Mouse (Mus musculus) forebrain, embryonic 13.5 days (tissue): ENCODE data around the gene Mapk9. TPM values are rescaled to one million over a fixed set of nuclear protein-coding genes. Genes with fewer than 3 reads are reported as not detected.

Source experiments
- ATAC-seq: fragments of 200-750 bp; cut with Nextera tagmentation; 2 replicates; pipeline ENCODE4 v1.8.0; 2017
- H3K27ac ChIP-seq: fragments of 300-500 bp; sonication (generic); 2 replicates; pipeline ENCODE4 v1.5.1; 2015; ENCODE audit warnings: inconsistent platforms, mild to moderate bottlenecking, moderate library complexity
- H3K27me3 ChIP-seq: fragments of 300-500 bp; sonication (generic); 2 replicates; pipeline ENCODE4 v1.6.1; 2015; ENCODE audit warnings: mild to moderate bottlenecking, inconsistent platforms
- H3K36me3 ChIP-seq: fragments of 300-500 bp; sonication (generic); 2 replicates; pipeline ENCODE4 v1.6.1; 2015; ENCODE audit warnings: mild to moderate bottlenecking, inconsistent platforms; ENCODE audit not compliant: poor library complexity, severe bottlenecking
- H3K4me1 ChIP-seq: fragments of 300-500 bp; sonication (generic); 2 replicates; pipeline ENCODE4 v1.6.1; 2015; ENCODE audit warnings: inconsistent platforms
- H3K4me2 ChIP-seq: fragments of 300-500 bp; sonication (generic); 2 replicates; pipeline ENCODE4 v1.6.1; 2015; ENCODE audit warnings: inconsistent platforms, mild to moderate bottlenecking, moderate library complexity
- H3K4me3 ChIP-seq: fragments of 300-500 bp; sonication (generic); 2 replicates; pipeline ENCODE4 v1.5.1; 2015; ENCODE audit warnings: mild to moderate bottlenecking, inconsistent platforms
- H3K9ac ChIP-seq: fragments of 300-500 bp; sonication (generic); 2 replicates; pipeline ENCODE4 v1.6.1; 2015; ENCODE audit warnings: mild to moderate bottlenecking, inconsistent platforms
- H3K9me3 ChIP-seq: fragments of 300-500 bp; sonication (generic); replicated peaks from 2 replicates; pipeline ENCODE4 v1.6.1; 2016; ENCODE audit warnings: inconsistent platforms
- WGBS: fragments of 180-500 bp; shearing (Covaris S2); methylation state at CpG from one replicate; pipeline ENCODE4 v1.1.7; 2015; 5-methylcytosine and 5-hydroxymethylcytosine counted together
- polyA plus RNA-seq: library from polyadenylated mRNA; unstranded; fragments of >200 nt; fragmentation: Nextera tagmentation; extraction: Ambion mirVana; gene quantifications from 2 replicates; pipeline ENCODE4 v1.2.1, GENCODE M21; 2015

Mapk9 gene
- polyA plus RNA-seq, 1 experiment from 2014 or later: 33.2 TPM

- H3K36me3 ChIP-seq: peaks cover 48% of the 10 kb centered on the region
- 0 out of 2 replicates have a peak, but pooled peaks have one; percentile 41 for ATAC-seq
Observed at GRCm38 (mm10) chr11:49869762-49870161, 23.2 kb downstream of the Mapk9 start.

DNA sequence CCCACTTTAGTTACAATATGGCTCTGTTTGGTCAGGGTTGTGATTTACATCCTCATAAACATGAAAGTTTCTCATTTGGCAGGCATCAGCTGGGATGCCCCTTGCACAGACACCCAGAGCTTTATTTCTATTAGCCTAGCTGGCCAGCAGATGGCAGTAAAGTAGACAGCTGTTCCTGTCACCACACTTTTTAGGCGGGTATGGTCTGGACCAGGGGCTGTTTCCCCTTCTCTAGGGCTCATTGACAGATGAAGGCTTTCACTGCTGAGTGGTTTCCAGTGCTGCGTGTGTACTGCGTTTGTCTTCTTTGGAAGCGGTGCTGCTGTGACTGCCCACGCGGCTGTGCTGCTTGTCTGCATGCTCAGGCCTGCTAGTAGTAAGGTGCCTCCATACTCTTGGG, 25.4 kb downstream of the Mapk9 start:
- ATAC-seq: peak; percentile 62
- WGBS: 54% methylated on average over 6 of the region's 6 CpGs
- H3K36me3 ChIP-seq: peaks cover 53% of the 10 kb centered on the region

More at GRCm38 (mm10) chr11:49869762-49870161, 23.2 kb downstream of the Mapk9 start:
- Histone ChIP-seq H3K9ac (no peak overlapping the region), H3K4me2 (no peak overlapping the region), H3K27me3 (no peaks in the 10 kb centered on the region), H3K9me3 (no peaks in the 10 kb centered on the region), H3K27ac (no peak overlapping the region), H3K4me3 (no peak overlapping the region), H3K4me1 (no peaks in the 10 kb centered on the region)

GRCm38 (mm10) chr11:49872779-49873178, 26.2 kb downstream of the Mapk9 start:
- WGBS: 97% methylated on average over 6 of the region's 6 CpGs
- Histone ChIP-seq H3K4me1 (peaks cover 10% of the 10 kb centered on the region), H3K27me3 (no peaks in the 10 kb centered on the region), H3K9me3 (no peaks in the 10 kb centered on the region), H3K9ac (no peak overlapping the region), H3K27ac (no peak overlapping the region), H3K36me3 (peaks cover 44% of the 10 kb centered on the region), H3K4me3 (no peak overlapping the region), H3K4me2 (no peak overlapping the region)
- ATAC-seq: no peak

More for the DNA sequence above, 25.4 kb downstream of the Mapk9 start:
- no peak overlapping the region for H3K27ac ChIP-seq
- no peak overlapping the region for H3K4me2 ChIP-seq
- no peak overlapping the region for H3K9ac ChIP-seq
- no peak overlapping the region for H3K4me3 ChIP-seq
- H3K27me3 ChIP-seq: no peaks in the 10 kb centered on the region
- no peaks in the 10 kb centered on the region for H3K9me3 ChIP-seq
- peaks cover 2% of the 10 kb centered on the region for H3K4me1 ChIP-seq

DNA sequence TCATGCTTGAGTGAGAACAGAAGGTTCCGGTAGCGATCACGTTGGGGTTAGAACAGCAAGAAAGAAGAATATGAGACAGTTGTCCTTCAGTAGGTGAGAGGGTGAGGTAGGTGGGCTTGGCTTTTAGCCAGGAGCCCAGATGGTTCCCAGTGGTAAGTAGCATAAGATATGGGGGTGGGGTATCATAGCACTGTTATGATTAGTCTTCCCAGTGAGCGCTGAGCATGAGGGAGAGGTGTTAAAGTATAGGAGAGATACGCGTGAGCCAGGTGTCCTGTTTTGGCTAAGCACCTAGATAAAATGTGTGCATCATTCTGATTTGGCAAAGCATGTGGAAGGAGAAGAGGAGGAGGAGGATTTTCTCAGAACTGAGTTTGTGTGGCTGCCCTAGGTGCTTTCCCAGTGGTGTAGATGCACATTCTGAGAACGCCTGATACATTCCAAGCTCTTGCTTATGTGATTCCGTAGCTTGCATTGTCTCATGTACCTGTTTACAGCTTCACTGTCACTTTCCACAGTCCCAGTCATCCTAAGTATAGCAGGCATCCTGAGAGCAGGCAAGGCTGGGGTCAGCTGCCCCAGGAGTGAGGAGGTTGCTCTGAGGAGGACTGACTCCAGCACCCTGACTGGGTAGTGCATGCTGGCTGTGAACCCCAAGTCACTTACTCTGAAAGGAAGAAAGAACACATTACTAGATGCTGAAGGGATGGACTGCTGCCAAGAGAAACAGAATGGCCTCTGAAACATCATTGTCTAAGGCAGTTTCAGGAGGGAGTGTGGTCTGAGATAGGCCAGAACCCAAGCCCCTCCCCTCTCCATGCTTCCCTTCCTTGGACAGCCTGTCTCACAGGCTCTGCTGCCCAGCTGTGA, 30.6 kb downstream of the Mapk9 start:
- H3K36me3 ChIP-seq: peaks cover 56% of the 10 kb centered on the region
- peak overlapping the region; percentile 67 for H3K27ac ChIP-seq
- no peak overlapping the region for H3K9ac ChIP-seq
- no peak overlapping the region for H3K4me2 ChIP-seq
- H3K9me3 ChIP-seq: no peaks in the 10 kb centered on the region
- H3K4me1 ChIP-seq: peaks cover 10% of the 10 kb centered on the region
- peak; percentile 48; the same call in 1 of the 2 replicates for ATAC-seq
- H3K27me3 ChIP-seq: no peaks in the 10 kb centered on the region
- WGBS: 80% methylated on average over 8 of the region's 8 CpGs
- H3K4me3 ChIP-seq: no peak overlapping the region

- WGBS: 86% methylated on average over 3 of the region's 3 CpGs
- no peaks in the 10 kb centered on the region for H3K27me3 ChIP-seq
- ATAC-seq: no peak
- peaks cover 57% of the 10 kb centered on the region for H3K36me3 ChIP-seq
- H3K4me1 ChIP-seq: peaks cover 10% of the 10 kb centered on the region
- H3K4me3 ChIP-seq: no peak overlapping the region
- H3K4me2 ChIP-seq: no peak overlapping the region
- H3K27ac ChIP-seq: no peak overlapping the region
- no peaks in the 10 kb centered on the region for H3K9me3 ChIP-seq
- no peak overlapping the region for H3K9ac ChIP-seq
Observed at GRCm38 (mm10) chr11:49879950-49880642, 33.5 kb downstream of the Mapk9 start.

GRCm38 (mm10) chr11:49883394-49883793, 36.8 kb downstream of the Mapk9 start:
- peaks cover 69% of the 10 kb centered on the region for H3K36me3 ChIP-seq
- no peak overlapping the region for H3K4me2 ChIP-seq
- 89% methylated on average over 3 of the region's 3 CpGs for WGBS

GRCm38 (mm10) chr11:49888469-49888868, 41.9 kb downstream of the Mapk9 start:
- Histone ChIP-seq H3K9me3 (no peaks in the 10 kb centered on the region), H3K4me1 (no peaks in the 10 kb centered on the region), H3K4me2 (no peak overlapping the region), H3K27me3 (no peaks in the 10 kb centered on the region), H3K27ac (no peak overlapping the region), H3K36me3 (peaks cover 39% of the 10 kb centered on the region), H3K9ac (no peak overlapping the region), H3K4me3 (no peak overlapping the region)
- ATAC-seq: no peak
- WGBS: 89% methylated on average over 5 of the region's 5 CpGs

More at GRCm38 (mm10) chr11:49883394-49883793, 36.8 kb downstream of the Mapk9 start:
- Histone ChIP-seq H3K9me3 (no peaks in the 10 kb centered on the region), H3K27ac (no peak overlapping the region), H3K9ac (no peak overlapping the region), H3K27me3 (no peaks in the 10 kb centered on the region), H3K4me3 (no peak overlapping the region), H3K4me1 (no peaks in the 10 kb centered on the region)
- no peak for ATAC-seq

GRCm38 (mm10) chr11:49891993-49892392, 45.4 kb downstream of the Mapk9 start:
- Histone ChIP-seq H3K27ac (no peak overlapping the region), H3K9me3 (no peaks in the 10 kb centered on the region), H3K36me3 (peaks cover 14% of the 10 kb centered on the region; the same call in 1 of the 2 replicates), H3K4me3 (no peak overlapping the region), H3K4me1 (no peaks in the 10 kb centered on the region), H3K9ac (no peak overlapping the region), H3K27me3 (no peaks in the 10 kb centered on the region), H3K4me2 (no peak overlapping the region)
- ATAC-seq: no peak
- 94% methylated on average over 5 of the region's 5 CpGs for WGBS

GRCm38 (mm10) chr11:49893806-49894205, 47.3 kb downstream of the Mapk9 start:
- Histone ChIP-seq H3K9me3 (no peaks in the 10 kb centered on the region), H3K4me3 (no peak overlapping the region), H3K27me3 (peaks cover 3% of the 10 kb centered on the region; the same call in 1 of the 2 replicates), H3K4me1 (no peaks in the 10 kb centered on the region), H3K4me2 (no peak overlapping the region), H3K9ac (no peak overlapping the region), H3K27ac (no peak overlapping the region), H3K36me3 (0 out of 2 replicates have a peak, but pooled peaks cover 4% of the 10 kb centered on the region)
- WGBS: 74% methylated on average over 11 of the region's 11 CpGs
- no peak for ATAC-seq

- Histone ChIP-seq H3K36me3 (no peaks in the 10 kb centered on the region), H3K4me1 (no peaks in the 10 kb centered on the region), H3K27me3 (peaks cover 21% of the 10 kb centered on the region), H3K27ac (no peak overlapping the region), H3K4me2 (no peak overlapping the region), H3K9me3 (no peaks in the 10 kb centered on the region), H3K4me3 (no peak overlapping the region), H3K9ac (no peak overlapping the region)
- 61% methylated on average over 6 of the region's 6 CpGs for WGBS
- no peak for ATAC-seq
Observed at GRCm38 (mm10) chr11:49895966-49896590, 49.5 kb downstream of the Mapk9 start.

DNA sequence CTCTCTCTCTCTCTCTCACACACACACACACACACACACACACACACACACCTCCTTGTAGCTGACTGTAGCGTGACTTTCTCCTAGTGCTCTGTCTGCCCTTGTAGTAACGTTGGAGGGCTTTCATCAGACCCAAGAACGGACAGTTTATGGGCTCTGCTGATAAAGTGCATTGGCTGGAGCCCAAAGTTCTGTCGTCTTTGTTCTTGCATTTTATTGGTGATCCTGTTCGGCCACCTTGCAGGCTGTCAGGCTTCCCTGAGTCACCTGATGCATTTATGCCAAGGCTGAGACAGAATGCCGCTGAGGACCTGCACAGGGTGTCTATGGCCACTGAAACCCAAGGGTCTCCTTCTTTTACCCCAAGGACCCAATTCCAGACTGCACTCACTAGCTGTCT, 53.5 kb downstream of the Mapk9 start:
- peaks cover 39% of the 10 kb centered on the region for H3K27me3 ChIP-seq

More for the DNA sequence above, 53.5 kb downstream of the Mapk9 start:
- H3K9me3 ChIP-seq: no peaks in the 10 kb centered on the region
- no peak overlapping the region for H3K9ac ChIP-seq
- peaks cover 10% of the 10 kb centered on the region for H3K4me1 ChIP-seq
- H3K4me3 ChIP-seq: no peak overlapping the region
- H3K36me3 ChIP-seq: no peaks in the 10 kb centered on the region
- no peak overlapping the region for H3K27ac ChIP-seq
- no peak for ATAC-seq
- no peak overlapping the region for H3K4me2 ChIP-seq
- 62% methylated on average over 6 of the region's 6 CpGs for WGBS
